Mouse (Mus musculus) heart, embryonic 11.5 days (tissue): ENCODE data around the gene Gm20388. TPM values are rescaled to one million over a fixed set of nuclear protein-coding genes. Genes with fewer than 3 reads are reported as not detected.
A peak's percentile ranks its signal among the peaks of the same experiment; 100 is the strongest.

ENCODE experiments used
- ATAC-seq: fragments of 200-750 bp; cut with Nextera tagmentation; replicated peaks from 2 replicates; pipeline ENCODE4 v1.8.0; 2017; ENCODE audit warnings: moderate library complexity; ENCODE audit not compliant: insufficient number of reproducible peaks, low FRiP score, low TSS enrichment
- H3K27ac ChIP-seq: fragments of 300-500 bp; sonication (generic); 2 replicates; pipeline ENCODE4 v1.5.1; 2014; ENCODE audit warnings: mild to moderate bottlenecking, low read depth, low read length
- H3K27me3 ChIP-seq: fragments of 300-500 bp; sonication (generic); 2 replicates; pipeline ENCODE4 v1.6.1; 2014; ENCODE audit warnings: mild to moderate bottlenecking, low read length, mixed read lengths; ENCODE audit not compliant: control insufficient read depth, insufficient read depth
- H3K36me3 ChIP-seq: fragments of 300-500 bp; sonication (generic); 2 replicates; pipeline ENCODE4 v1.6.1; 2014; ENCODE audit warnings: mild to moderate bottlenecking, low read length, moderate library complexity, mixed read lengths; ENCODE audit not compliant: control insufficient read depth, insufficient read depth
- H3K4me1 ChIP-seq: fragments of 300-500 bp; sonication (generic); 2 replicates; pipeline ENCODE4 v1.6.1; 2014; ENCODE audit warnings: low read length; ENCODE audit not compliant: control insufficient read depth, insufficient read depth
- H3K4me2 ChIP-seq: fragments of 300-500 bp; sonication (generic); 2 replicates; pipeline ENCODE4 v1.6.1; 2014; ENCODE audit warnings: mild to moderate bottlenecking, moderate library complexity
- H3K4me3 ChIP-seq: fragments of 300-500 bp; sonication (generic); 2 replicates; pipeline ENCODE4 v1.5.1; 2014; ENCODE audit warnings: low read depth, low read length
- H3K9ac ChIP-seq: fragments of 300-500 bp; sonication (generic); 2 replicates; pipeline ENCODE4 v1.6.1; 2014; ENCODE audit warnings: mild to moderate bottlenecking, low read depth, low read length, moderate library complexity
- H3K9me3 ChIP-seq: fragments of 300-500 bp; sonication (generic); replicated peaks from 2 replicates; pipeline ENCODE4 v1.6.1; 2016; ENCODE audit warnings: low read length; ENCODE audit not compliant: control insufficient read depth
- WGBS: fragments of 180-500 bp; shearing (Covaris S2); extraction: QIAGEN DNeasy Blood & Tissue Kit; methylation state at CpG from one replicate; pipeline ENCODE4 v1.1.7; 2014; ENCODE audit not compliant: insufficient replicate concordance; 5-methylcytosine and 5-hydroxymethylcytosine counted together
- polyA plus RNA-seq: library from polyadenylated mRNA; unstranded; fragments of >200 nt; fragmentation: Nextera tagmentation; extraction: Ambion mirVana; gene quantifications from 2 replicates; pipeline ENCODE4 v1.2.1, GENCODE M21; 2014

The Gm20388 gene
- polyA plus RNA-seq, 1 experiment from 2014 or later, result 6.4 TPM

- no peak overlapping the region for H3K4me3 ChIP-seq
- H3K9me3 ChIP-seq, result no peaks in the 10 kb centered on the region
These were observed 3136.1 kb downstream of the Gm20388 start for GRCm38 (mm10) chr8:123046706-123047105.

DNA sequence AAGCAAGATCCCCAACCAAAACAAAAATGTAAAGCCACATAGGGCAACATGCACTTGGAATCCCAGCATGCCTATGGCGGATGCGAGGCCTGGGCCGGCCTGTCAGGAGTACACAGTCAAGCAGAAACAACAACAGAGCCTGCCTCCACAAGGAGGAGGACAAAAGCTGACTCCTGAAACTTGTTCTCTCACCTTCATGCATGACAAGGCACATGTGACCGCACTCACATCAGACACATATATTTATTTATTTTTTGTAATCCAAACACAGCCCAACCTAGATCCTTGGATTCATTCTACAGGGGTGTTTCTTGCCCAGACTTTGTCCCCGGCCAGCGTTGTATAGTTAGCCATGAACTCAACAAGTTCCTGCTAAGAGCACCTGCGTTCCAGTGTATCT is 3137.2 kb downstream of the Gm20388 start:
- no peak for ATAC-seq
- Histone ChIP-seq H3K9me3 (no peaks in the 10 kb centered on the region), H3K36me3 (no peaks in the 10 kb centered on the region), H3K4me1 (peaks cover 5% of the 10 kb centered on the region; the same call in 1 of the 2 replicates), H3K27ac (no peak overlapping the region), H3K27me3 (no peaks in the 10 kb centered on the region), H3K4me2 (no peak overlapping the region), H3K4me3 (no peak overlapping the region), H3K9ac (no peak overlapping the region)
- WGBS, result 83% methylated on average over 7 of the region's 7 CpGs

More at GRCm38 (mm10) chr8:123046706-123047105, 3136.1 kb downstream of the Gm20388 start:
- no peaks in the 10 kb centered on the region for H3K27me3 ChIP-seq
- no peaks in the 10 kb centered on the region for H3K36me3 ChIP-seq
- H3K4me2 ChIP-seq, result no peak overlapping the region
- WGBS, result 81% methylated on average over 4 of the region's 4 CpGs
- H3K27ac ChIP-seq, result no peak overlapping the region
- no peak overlapping the region for H3K9ac ChIP-seq
- no peak for ATAC-seq
- peaks cover 5% of the 10 kb centered on the region; the same call in 1 of the 2 replicates for H3K4me1 ChIP-seq

- Histone ChIP-seq H3K4me1 (peaks cover 2% of the 10 kb centered on the region; the same call in 1 of the 2 replicates), H3K4me3 (no peak overlapping the region), H3K36me3 (no peaks in the 10 kb centered on the region), H3K27ac (no peak overlapping the region), H3K4me2 (no peak overlapping the region), H3K27me3 (no peaks in the 10 kb centered on the region), H3K9me3 (no peaks in the 10 kb centered on the region), H3K9ac (no peak overlapping the region)
- WGBS, result 85% methylated on average over 7 of the region's 7 CpGs
- no peak for ATAC-seq
These were observed 3137.8 kb downstream of the Gm20388 start for GRCm38 (mm10) chr8:123048402-123048801.

GRCm38 (mm10) chr8:123051458-123051857 is 3140.8 kb downstream of the Gm20388 start:
- Histone ChIP-seq H3K4me2 (no peak overlapping the region), H3K9me3 (no peaks in the 10 kb centered on the region), H3K27me3 (no peaks in the 10 kb centered on the region), H3K27ac (no peak overlapping the region), H3K4me1 (no peaks in the 10 kb centered on the region), H3K36me3 (no peaks in the 10 kb centered on the region), H3K9ac (no peak overlapping the region), H3K4me3 (no peak overlapping the region)
- WGBS, result 53% methylated on average over 5 of the region's 5 CpGs
- no peak for ATAC-seq

- Histone ChIP-seq H3K9ac (no peak within 1 kb of the TSS), H3K9me3 (no peaks in the 10 kb centered on the region), H3K4me1 (peaks cover 18% of the 10 kb centered on the region), H3K27me3 (no peaks in the 10 kb centered on the region), H3K4me3 (no peak within 1 kb of the TSS), H3K4me2 (no peak within 1 kb of the TSS), H3K36me3 (no peaks in the 10 kb centered on the region), H3K27ac (no peak within 1 kb of the TSS)
- no peak for ATAC-seq
- WGBS, result 72% methylated on average over 7 of the region's 7 CpGs
These were observed 3152.1 kb downstream of the Gm20388 start, which contains the start of gene Spg7 for GRCm38 (mm10) chr8:123062721-123063120. Gene Spg7 (plus strand): TSS chr8:123062942.

DNA sequence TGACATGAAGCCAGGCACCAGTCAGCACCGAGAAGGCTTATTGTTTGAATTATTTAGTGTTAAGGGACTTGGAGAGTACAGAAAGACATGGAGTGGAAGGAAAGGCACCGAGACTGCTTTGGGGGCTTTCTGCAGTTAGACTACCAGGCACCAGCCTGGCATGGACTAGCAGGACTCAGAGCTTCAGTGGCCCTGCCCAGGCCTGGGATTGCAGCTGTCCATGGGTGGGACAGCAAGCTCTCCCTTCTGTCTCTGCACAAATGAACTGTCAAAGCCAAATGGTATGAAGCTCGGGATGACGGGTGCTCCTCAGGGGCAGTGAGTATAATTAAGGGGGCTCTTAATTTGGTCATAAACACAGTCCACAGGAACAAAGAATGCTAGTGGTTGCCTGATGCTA is 3153.4 kb downstream of the Gm20388 start:
- Histone ChIP-seq H3K4me3 (no peak overlapping the region), H3K9ac (peak overlapping the region; percentile 99; the same call in 1 of the 2 replicates), H3K4me1 (peaks cover 18% of the 10 kb centered on the region), H3K4me2 (peak overlapping the region; percentile 78), H3K36me3 (no peaks in the 10 kb centered on the region), H3K27me3 (no peaks in the 10 kb centered on the region), H3K27ac (no peak overlapping the region), H3K9me3 (no peaks in the 10 kb centered on the region)
- ATAC-seq, result no peak
- WGBS, result 91% methylated on average over 4 of the region's 4 CpGs

GRCm38 (mm10) chr8:123064809-123065213 is 3154.2 kb downstream of the Gm20388 start:
- H3K9ac ChIP-seq, result peak overlapping the region; percentile 99
- 1% methylated on average over 14 of the region's 14 CpGs for WGBS
- no peaks in the 10 kb centered on the region for H3K36me3 ChIP-seq
- H3K4me2 ChIP-seq, result peak overlapping the region; percentile 78
- H3K4me1 ChIP-seq, result peaks cover 18% of the 10 kb centered on the region
- ATAC-seq, result peak; percentile 26; the same call in 1 of the 2 replicates
- no peaks in the 10 kb centered on the region for H3K27me3 ChIP-seq
- no peaks in the 10 kb centered on the region for H3K9me3 ChIP-seq
- H3K27ac ChIP-seq, result peak overlapping the region; percentile 94
- peak overlapping the region; percentile 93 for H3K4me3 ChIP-seq

DNA sequence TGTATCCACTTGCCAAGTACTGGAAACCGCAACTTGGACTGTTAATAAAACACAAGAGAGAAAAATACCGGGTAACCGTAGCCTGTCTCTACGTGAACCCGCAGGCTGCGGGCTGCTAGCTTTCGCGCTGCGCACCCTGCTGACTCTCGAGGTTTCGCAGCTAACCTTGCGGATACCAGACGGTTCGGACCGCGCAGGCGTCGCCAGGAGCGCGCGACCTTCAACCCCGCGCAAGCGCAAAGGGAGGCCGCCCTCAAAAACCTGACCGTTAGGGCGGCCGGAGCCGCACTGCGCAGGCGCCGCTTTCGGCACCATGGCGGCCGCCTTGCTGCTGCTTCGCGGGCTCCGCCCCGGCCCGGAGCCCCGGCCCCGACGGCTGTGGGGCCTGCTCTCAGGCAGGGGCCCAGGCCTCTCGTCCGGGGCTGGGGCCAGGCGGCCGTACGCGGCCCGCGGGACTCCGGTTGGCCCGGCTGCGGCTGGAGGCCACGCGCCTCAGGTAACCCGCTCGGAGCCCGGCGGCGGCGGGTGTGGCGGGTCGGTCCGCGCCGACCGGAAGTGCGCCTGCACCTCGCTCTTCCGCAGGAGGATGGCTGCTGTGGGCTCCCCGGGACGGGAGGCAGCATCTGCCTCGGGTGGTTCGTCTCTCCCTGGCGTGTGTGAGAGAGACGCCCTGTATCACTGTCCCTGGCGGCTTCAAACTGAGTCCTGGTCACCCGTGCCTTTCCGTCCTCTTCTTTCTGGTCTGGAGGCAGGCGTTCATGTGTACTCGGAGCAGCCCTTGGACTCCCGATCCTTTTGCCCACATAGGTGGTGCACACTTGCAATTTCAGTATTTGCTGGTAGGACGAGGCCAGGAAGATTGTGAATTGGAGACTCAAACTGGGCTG is 3154.8 kb downstream of the Gm20388 start:
- peak overlapping the region; percentile 78 for H3K4me2 ChIP-seq
- peak overlapping the region; percentile 99 for H3K9ac ChIP-seq
- no peaks in the 10 kb centered on the region for H3K27me3 ChIP-seq
- H3K27ac ChIP-seq, result peak overlapping the region; percentile 94
- 1% methylated on average over 84 of the region's 84 CpGs for WGBS
- ATAC-seq, result peak; percentile 96
- H3K36me3 ChIP-seq, result peaks cover 3% of the 10 kb centered on the region; the same call in 1 of the 2 replicates
- H3K9me3 ChIP-seq, result no peaks in the 10 kb centered on the region
- peak overlapping the region; percentile 93 for H3K4me3 ChIP-seq
- H3K4me1 ChIP-seq, result peaks cover 18% of the 10 kb centered on the region
